Mouse (Mus musculus) left cerebral cortex, adult 2 months (tissue): ENCODE results near the gene Crybb1. TPM values are rescaled to one million over a fixed set of nuclear protein-coding genes. Genes with fewer than 3 reads are reported as not detected.

Experiments
- DNase-seq, 2 experiments: peaks; one replicate each; pipeline ENCODE4 v3.0.0; 2021 to 2022; ENCODE audit warnings: low spot score in 2 of 2, mixed read lengths in 1 of 2; ENCODE audit errors: extremely low spot score in 1 of 2
- H3K27ac ChIP-seq: fragments of 200-600 bp; 2 replicates; pipeline ENCODE4 v1.8.1; 2022
- H3K4me3 ChIP-seq: fragments of 200-600 bp; 2 replicates; pipeline ENCODE4 v1.8.1; 2022
- CTCF ChIP-seq: fragments of 200-600 bp; IDR thresholded peaks from 2 replicates; pipeline ENCODE4 v1.8.1; 2022; ENCODE audit warnings: antibody characterized with exemption, mild to moderate bottlenecking, moderate library complexity
- intact Hi-C: fragments of 180-260 bp; cut with DNase I; formaldehyde crosslinking; loops from one replicate; pipeline ENCODE4 v1.15.1; 2025
- total RNA-seq, 2 experiments: library from RNA; stranded (reverse); gene quantifications; 2 replicates each; pipeline ENCODE4 v1.2.3; 2021

Crybb1 gene
- total RNA-seq, 2 experiments from 2014 or later: 6.9 to 7.4 TPM

GRCm38 (mm10) chr5:112217031-112217430, 38.6 kb upstream of the Crybb1 start:
- intact Hi-C loops: no loop called here
- no peak overlapping the region for H3K4me3 ChIP-seq
- no peak for DNase-seq
- no peak; the same call in 1 of the 2 replicates for TF ChIP-seq CTCF
- H3K27ac ChIP-seq: no peak overlapping the region; the same call in 1 of the 2 replicates

DNA sequence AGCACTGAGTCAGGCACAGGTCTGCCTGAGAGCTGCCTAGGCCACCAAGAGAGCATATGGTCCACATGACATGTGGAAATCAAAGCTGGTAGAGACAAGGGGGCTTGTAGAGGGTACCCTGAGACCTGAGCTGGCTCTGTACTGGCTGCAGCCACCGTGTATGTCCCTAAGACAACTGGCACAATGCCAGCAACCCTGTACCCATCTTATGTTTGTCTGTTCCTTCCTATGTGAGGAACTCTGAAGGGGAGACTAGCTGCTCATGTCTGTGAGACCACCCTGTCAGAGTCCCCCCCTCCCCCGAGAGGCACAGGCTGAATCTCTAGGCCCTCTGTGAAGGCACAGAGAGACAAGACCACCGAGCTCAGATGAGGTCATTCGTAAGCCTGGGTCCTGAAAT, 36.9 kb upstream of the Crybb1 start:
- Histone ChIP-seq H3K27ac (no peak overlapping the region), H3K4me3 (no peak overlapping the region)
- no peak for TF ChIP-seq CTCF
- intact Hi-C loops: no loop called here
- DNase-seq: no peak

DNA sequence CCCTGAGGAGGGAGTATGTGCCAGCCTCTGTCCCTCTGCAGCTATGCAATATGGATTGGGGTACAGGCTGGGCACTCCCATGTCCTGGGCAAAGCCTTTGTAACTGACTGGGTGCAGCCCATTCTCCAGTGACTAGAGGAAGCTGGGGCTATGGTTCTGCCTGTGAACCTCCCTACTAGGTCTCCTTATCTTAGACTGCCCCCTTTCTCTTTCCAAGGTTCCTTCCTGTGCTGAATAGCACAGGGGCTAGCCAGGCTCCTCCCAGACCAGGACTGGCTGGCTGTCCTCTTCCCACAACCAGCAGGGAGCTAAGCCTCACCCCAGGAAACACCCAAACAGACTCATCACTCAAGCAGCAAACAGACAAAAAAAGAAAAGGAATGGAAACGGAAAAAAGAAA, 36.2 kb upstream of the Crybb1 start:
- no peak for TF ChIP-seq CTCF
- intact Hi-C loops: no loop called here

GRCm38 (mm10) chr5:112220203-112220602, 35.4 kb upstream of the Crybb1 start:
- TF ChIP-seq CTCF: no peak
- intact Hi-C loops: no loop called here
- Histone ChIP-seq H3K4me3 (no peak overlapping the region), H3K27ac (no peak overlapping the region)
- no peak for DNase-seq

More for the DNA sequence above, 36.2 kb upstream of the Crybb1 start:
- Histone ChIP-seq H3K4me3 (no peak overlapping the region), H3K27ac (no peak overlapping the region)
- DNase-seq: no peak

DNA sequence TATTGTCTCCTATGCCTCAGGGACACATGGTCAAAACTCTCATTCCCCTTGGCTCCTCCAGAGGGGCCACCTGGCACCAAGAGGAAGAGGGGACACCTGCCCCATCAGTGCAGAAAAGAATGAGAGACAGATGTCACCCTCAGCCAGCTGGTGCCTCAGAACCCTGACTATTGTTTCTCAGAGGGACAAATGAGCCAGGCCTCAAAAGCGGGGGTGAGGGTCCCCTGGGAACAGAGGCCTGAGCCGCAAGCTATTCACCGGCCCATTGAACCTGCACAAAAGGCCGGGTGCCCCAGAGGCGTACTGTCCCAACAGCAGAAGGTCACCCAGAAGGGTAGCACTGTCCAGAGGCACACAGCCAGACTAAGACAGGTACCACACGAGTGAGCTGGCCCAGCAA, 30.0 kb upstream of the Crybb1 start:
- DNase-seq: no peak
- no peak overlapping the region; the same call in 1 of the 2 replicates for H3K27ac ChIP-seq
- no peak for TF ChIP-seq CTCF
- peak overlapping the region; percentile 27; the same call in 1 of the 2 replicates for H3K4me3 ChIP-seq
- intact Hi-C loops: no loop called here

- no peak for TF ChIP-seq CTCF
- intact Hi-C loops: loop anchor here (1.0 kb wide), 1 partner anchor 185 kb away; no protein-coding TSS in a partner anchor
- peak; percentile 66 to 81 for DNase-seq
- Histone ChIP-seq H3K4me3 (peak overlapping the region; percentile 81), H3K27ac (peak overlapping the region; percentile 93)
Observed at GRCm38 (mm10) chr5:112227354-112227753, 28.3 kb upstream of the Crybb1 start.

DNA sequence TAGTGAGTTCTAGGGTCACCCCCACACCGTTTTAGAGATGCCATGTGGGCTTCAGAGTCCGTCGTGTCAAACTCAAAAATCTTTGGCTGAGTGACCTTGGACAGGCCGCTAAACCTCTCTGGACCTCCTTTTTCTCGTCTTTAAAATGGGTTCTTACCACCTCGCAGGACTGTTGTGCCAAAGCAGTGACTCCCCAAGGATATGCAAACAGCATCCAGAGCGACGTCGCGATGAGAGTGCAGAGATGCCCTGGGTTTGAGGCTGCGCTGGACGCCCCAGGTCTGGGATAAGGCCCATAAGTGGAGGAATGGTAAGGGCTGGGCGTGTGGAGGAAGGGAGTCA, 27.7 kb upstream of the Crybb1 start:
- DNase-seq: no peak
- Histone ChIP-seq H3K4me3 (peak overlapping the region; percentile 81), H3K27ac (peak overlapping the region; percentile 93)
- no peak for TF ChIP-seq CTCF
- intact Hi-C loops: loop anchor here (1.0 to 2.0 kb wide), 2 partner anchors 93 to 184 kb away; no protein-coding TSS in a partner anchor

DNA sequence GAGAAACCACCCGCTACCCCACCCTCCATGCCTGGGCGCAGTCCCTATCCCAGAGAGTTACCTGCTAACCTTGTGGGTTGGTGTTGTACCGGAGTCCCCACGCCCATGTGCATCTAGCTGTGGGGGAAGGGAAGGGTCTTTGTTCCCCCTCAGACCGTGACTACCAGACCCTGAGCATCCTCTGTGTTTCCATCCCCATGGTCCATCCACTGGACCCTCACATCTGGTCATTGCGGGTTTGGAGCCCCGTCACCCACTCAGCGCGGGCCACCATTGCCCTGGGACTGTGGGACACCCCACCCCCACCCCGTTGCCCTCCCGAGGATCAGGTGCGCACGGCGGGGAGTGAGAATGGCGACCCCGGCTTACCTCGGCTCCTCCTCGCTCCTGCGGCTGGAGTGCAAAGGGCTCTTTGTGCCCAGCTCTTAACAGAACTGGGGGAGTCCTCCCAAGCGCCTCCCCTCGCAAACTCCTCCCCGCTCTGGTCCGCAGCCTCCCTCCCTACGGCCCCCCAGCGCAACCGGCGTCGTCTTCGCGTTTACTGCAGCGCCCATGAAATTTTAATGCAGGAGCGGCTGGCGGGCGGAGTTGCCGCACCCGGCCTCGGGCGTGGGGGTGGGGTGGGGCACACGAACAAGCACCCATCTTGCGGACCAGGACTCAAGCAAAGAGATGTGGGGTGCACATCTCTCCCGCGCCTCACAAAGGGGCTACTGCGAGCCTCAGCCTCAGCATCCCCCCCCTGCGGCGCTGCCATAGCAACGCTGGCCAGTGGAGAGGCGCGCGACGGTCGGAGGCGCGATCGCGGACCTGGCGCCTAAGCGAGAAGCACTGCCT, 27.2 kb upstream of the Crybb1 start:
- Histone ChIP-seq H3K27ac (peak overlapping the region; percentile 93), H3K4me3 (peak overlapping the region; percentile 81)
- intact Hi-C loops: loop anchor here (2.0 kb wide), 1 partner anchor 92 kb away; no protein-coding TSS in a partner anchor
- DNase-seq: peak; percentile 67 to 76
- TF ChIP-seq CTCF: no peak

GRCm38 (mm10) chr5:112235806-112236205, 19.8 kb upstream of the Crybb1 start:
- intact Hi-C loops: no loop called here
- TF ChIP-seq CTCF: no peak
- Histone ChIP-seq H3K4me3 (no peak overlapping the region), H3K27ac (no peak overlapping the region)
- no peak for DNase-seq

- DNase-seq: no peak
- H3K27ac ChIP-seq: no peak overlapping the region
- intact Hi-C loops: no loop called here
- H3K4me3 ChIP-seq: no peak overlapping the region
- no peak for TF ChIP-seq CTCF
Observed at GRCm38 (mm10) chr5:112236631-112237030, 19.0 kb upstream of the Crybb1 start.

DNA sequence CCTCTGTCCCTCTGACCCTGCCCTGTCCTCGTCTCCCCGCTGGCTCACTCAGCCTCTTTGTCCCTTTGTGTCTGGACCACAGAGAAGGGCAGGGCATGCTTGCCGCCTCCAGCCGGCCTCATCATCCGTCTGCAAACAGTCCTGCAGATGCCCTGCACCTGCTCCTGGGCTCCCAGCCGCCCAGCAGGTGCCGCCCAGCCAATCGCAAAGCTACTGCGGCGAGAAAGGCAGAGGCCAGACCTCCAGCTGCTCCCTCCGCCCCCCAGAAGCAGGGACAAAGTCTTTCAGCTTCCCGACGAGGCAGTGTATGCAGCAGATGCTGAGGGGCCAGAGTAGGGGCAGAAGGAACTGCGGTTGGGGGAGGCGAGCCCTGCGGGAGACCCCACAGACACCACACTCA, 18.2 kb upstream of the Crybb1 start:
- intact Hi-C loops: no loop called here
- H3K27ac ChIP-seq: no peak overlapping the region
- no peak overlapping the region for H3K4me3 ChIP-seq
- no peak for DNase-seq
- no peak for TF ChIP-seq CTCF

DNA sequence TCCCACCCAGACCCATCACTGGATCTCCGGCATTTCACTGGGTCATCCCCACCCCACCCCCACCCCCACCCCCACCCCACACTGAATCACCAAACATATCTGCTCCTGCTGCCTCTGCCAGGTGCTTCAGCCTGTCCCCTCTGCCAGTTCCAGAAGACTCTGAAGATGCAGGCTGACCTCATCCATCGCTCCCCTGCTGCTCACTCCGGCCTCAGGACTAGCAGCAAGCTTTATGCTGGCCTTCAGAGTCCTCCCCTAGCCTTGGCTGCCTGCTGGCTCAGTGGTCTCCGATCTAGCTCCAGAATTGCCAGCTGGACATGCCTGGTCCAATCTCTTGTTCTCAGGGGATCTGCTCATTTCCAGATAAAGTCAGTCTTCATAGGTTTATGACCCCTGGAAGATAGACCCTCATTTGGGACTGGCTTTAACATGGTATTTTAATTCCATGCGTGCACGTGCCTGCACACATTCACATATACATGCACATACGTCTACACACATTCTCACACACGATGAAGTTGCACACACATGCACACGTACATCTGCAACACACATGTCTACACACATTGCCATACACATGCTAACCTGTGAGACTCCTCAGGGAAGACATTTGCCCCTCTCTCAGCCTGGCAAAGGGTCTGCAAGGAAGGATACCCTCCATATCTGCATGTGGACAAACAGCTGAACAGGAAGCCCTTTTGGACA, 17.6 kb upstream of the Crybb1 start:
- Histone ChIP-seq H3K4me3 (no peak overlapping the region), H3K27ac (no peak overlapping the region)
- DNase-seq: no peak
- intact Hi-C loops: no loop called here
- TF ChIP-seq CTCF: no peak
